Mouse (Mus musculus): ENCODE data around the gene Samhd1.

The Samhd1 gene

GRCm38 (mm10) chr2:157071556-157071955 lies 63.5 kb downstream of the Samhd1 start:
- DNase-seq = peak; percentile 63 to 75

GRCm38 (mm10) chr2:157070365-157070764 lies 64.7 kb downstream of the Samhd1 start:
- peak; percentile 52 to 59 for DNase-seq

- peak in 1 of 2 experiments; percentile 55 for DNase-seq
These were observed 65.2 kb downstream of the Samhd1 start for GRCm38 (mm10) chr2:157069755-157070315.

GRCm38 (mm10) chr2:157069355-157069735 lies 65.7 kb downstream of the Samhd1 start:
- DNase-seq = peak; percentile 91 to 94

GRCm38 (mm10) chr2:157068701-157069354 lies 66.2 kb downstream of the Samhd1 start:
- DNase-seq = peak; percentile 73

- DNase-seq = peak; percentile 19 to 44
These were observed 68.2 kb downstream of the Samhd1 start for GRCm38 (mm10) chr2:157066731-157067430.

GRCm38 (mm10) chr2:157065879-157066226 lies 69.2 kb downstream of the Samhd1 start:
- peak; percentile 33 to 55 for DNase-seq

- peak; percentile 16 to 48 for DNase-seq
These were observed 69.8 kb downstream of the Samhd1 start for GRCm38 (mm10) chr2:157064978-157065878.

- DNase-seq = peak; percentile 32 to 38
These were observed 70.9 kb downstream of the Samhd1 start for GRCm38 (mm10) chr2:157064136-157064535.

- peak; percentile 48 to 51 for DNase-seq
These were observed 71.8 kb downstream of the Samhd1 start for GRCm38 (mm10) chr2:157063241-157063700.

GRCm38 (mm10) chr2:157060557-157061305 lies 74.3 kb downstream of the Samhd1 start:
- peak; percentile 83 to 84 for DNase-seq

GRCm38 (mm10) chr2:157060037-157060436 lies 75.0 kb downstream of the Samhd1 start:
- peak; percentile 62 to 67 for DNase-seq

GRCm38 (mm10) chr2:157059166-157059565 lies 75.9 kb downstream of the Samhd1 start:
- DNase-seq = peak; percentile 49 to 52

GRCm38 (mm10) chr2:157058342-157058998 lies 76.6 kb downstream of the Samhd1 start:
- peak; percentile 76 to 78 for DNase-seq

GRCm38 (mm10) chr2:157057758-157058157 lies 77.3 kb downstream of the Samhd1 start:
- DNase-seq = peak in 1 of 2 experiments; percentile 16

- DNase-seq = no peak
These were observed 77.9 kb downstream of the Samhd1 start for GRCm38 (mm10) chr2:157057186-157057585.

GRCm38 (mm10) chr2:157055721-157056120 lies 79.3 kb downstream of the Samhd1 start:
- DNase-seq = no peak

GRCm38 (mm10) chr2:157054816-157055215 lies 80.2 kb downstream of the Samhd1 start:
- peak; percentile 63 for DNase-seq

- peak in 1 of 2 experiments; percentile 46 for DNase-seq
These were observed 80.8 kb downstream of the Samhd1 start for GRCm38 (mm10) chr2:157054297-157054696.

- DNase-seq = no peak
These were observed 81.3 kb downstream of the Samhd1 start for GRCm38 (mm10) chr2:157053787-157054186.

- DNase-seq = no peak
These were observed 81.9 kb downstream of the Samhd1 start for GRCm38 (mm10) chr2:157053124-157053523.

Measured in cerebellum, adult 18-20 months (tissue).